Mouse (Mus musculus): ENCODE results near the gene Cfap73.

- TF ChIP-seq ZKSCAN1 (IDR thresholded peaks at IDR 0.05; ENCODE audit: low read depth, low read length) (no peak), RAD21 (IDR thresholded peaks at IDR 0.05; ENCODE audit: low read depth, low read length) (no peak), MEF2A (IDR thresholded peaks at IDR 0.05; ENCODE audit: extremely low read depth, insufficient replicate concordance, low read depth, low read length, poor library complexity, severe bottlenecking) (no peak)
Observed at GRCm38 (mm10) chr5:120656281-120656751, 22.3 kb upstream of the Cfap73 start.

Data from MEL (cell line).